Mouse (Mus musculus) limb, embryonic 10.5 days (tissue): ENCODE results near the gene Sertad4. TPM values are rescaled to one million over a fixed set of nuclear protein-coding genes. Genes with fewer than 3 reads are reported as not detected.

ENCODE experiments used
- DNase-seq: peaks from one replicate; pipeline ENCODE4 v3.0.0-alpha.2; 2017; ENCODE audit warnings: low spot score
- H3K27ac ChIP-seq: fragments of 300-500 bp; sonication (generic); 2 replicates; pipeline ENCODE4 v1.5.1; 2016; ENCODE audit warnings: mild to moderate bottlenecking
- H3K27me3 ChIP-seq: fragments of 300-500 bp; sonication (generic); 2 replicates; pipeline ENCODE4 v1.6.1; 2016; ENCODE audit warnings: low read depth, mild to moderate bottlenecking; ENCODE audit not compliant: poor library complexity, severe bottlenecking
- H3K36me3 ChIP-seq: fragments of 300-500 bp; sonication (generic); 2 replicates; pipeline ENCODE4 v1.6.1; 2016; ENCODE audit warnings: mild to moderate bottlenecking, moderate library complexity
- H3K4me1 ChIP-seq: fragments of 300-500 bp; sonication (generic); 2 replicates; pipeline ENCODE4 v1.6.1; 2016
- H3K4me3 ChIP-seq: fragments of 300-500 bp; sonication (generic); 2 replicates; pipeline ENCODE4 v1.5.1; 2016; ENCODE audit warnings: mild to moderate bottlenecking, moderate library complexity
- H3K9me3 ChIP-seq: fragments of 300-500 bp; sonication (generic); replicated peaks from 2 replicates; pipeline ENCODE4 v1.6.1; 2016; ENCODE audit warnings: mild to moderate bottlenecking
- WGBS: fragments of 180-500 bp; shearing (Covaris S2); methylation state at CpG from one replicate; pipeline ENCODE4 v1.1.7; 2016; 5-methylcytosine and 5-hydroxymethylcytosine counted together
- polyA plus RNA-seq: library from polyadenylated mRNA; unstranded; fragments of >200 nt; fragmentation: Nextera tagmentation; extraction: Ambion mirVana; gene quantifications from 2 replicates; pipeline ENCODE4 v1.2.1, GENCODE M21; 2016

The Sertad4 gene
- polyA plus RNA-seq, 1 experiment from 2014 or later = 66.6 TPM

DNA sequence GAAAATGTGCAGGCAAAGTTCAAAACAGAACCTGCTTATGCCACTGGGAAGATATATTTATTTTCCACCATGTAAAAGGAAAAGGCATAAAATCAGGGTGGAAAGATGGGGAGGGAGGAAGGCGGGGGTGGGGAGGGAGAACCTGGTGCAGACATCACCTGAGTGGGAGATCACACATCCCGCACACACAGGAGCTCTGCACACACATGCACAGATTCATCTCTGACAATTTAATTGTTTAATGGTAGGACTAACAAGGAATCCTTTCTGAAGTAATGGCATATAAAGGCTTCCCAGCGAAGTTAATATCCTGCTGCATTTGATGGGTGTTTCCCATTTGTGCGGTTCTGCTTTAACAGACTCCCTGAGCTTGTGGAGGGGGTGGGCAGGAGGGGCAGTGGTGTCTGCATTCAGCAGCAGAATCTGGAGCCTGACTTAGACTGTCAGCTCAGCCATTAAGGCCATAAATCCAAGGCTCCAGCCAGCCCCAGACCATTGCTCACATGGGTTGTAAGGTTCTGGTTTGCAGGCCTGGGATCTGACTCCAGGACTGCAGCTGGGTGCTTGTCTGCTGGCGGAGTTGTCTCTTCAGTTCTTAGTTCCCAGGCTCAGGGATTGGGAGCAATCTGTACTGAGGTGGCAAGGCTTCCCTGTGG lies 5.9 kb upstream of the Sertad4 start:
- Histone ChIP-seq H3K9me3 (no peaks in the 10 kb centered on the region), H3K4me1 (peaks cover 34% of the 10 kb centered on the region), H3K27ac (peak overlapping the region; percentile 79), H3K36me3 (no peaks in the 10 kb centered on the region), H3K27me3 (0 out of 2 replicates have a peak, but pooled peaks cover 5% of the 10 kb centered on the region), H3K4me3 (0 out of 2 replicates have a peak overlapping the region, but pooled peaks have one; percentile 7)
- peak; percentile 56 for DNase-seq
- 39% methylated on average over 5 of the region's 5 CpGs for WGBS

DNA sequence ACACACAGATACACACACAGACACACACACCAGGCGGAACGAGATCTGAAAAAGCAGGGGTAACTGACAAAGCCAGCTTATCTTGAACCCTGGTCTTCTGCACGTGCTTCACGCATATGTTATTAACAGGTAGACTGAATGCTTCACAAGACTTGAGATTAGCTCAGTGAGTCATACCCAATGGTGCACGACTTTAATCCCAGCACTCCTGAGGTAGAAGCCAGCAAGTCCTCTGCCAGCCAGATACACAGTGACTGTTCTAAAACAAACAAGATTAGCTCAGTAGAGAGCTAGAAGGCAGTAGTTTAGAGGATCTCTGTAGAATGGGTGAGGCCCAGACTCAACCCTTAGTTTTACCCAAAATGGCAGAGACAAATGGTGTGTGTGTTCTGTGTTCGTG lies 4.7 kb upstream of the Sertad4 start:
- H3K36me3 ChIP-seq = no peaks in the 10 kb centered on the region
- no peak overlapping the region for H3K4me3 ChIP-seq
- H3K27me3 ChIP-seq = 0 out of 2 replicates have a peak, but pooled peaks cover 5% of the 10 kb centered on the region
- WGBS = 79% methylated on average over 6 of the region's 6 CpGs
- DNase-seq = no peak
- peaks cover 41% of the 10 kb centered on the region for H3K4me1 ChIP-seq
- H3K27ac ChIP-seq = no peak overlapping the region
- H3K9me3 ChIP-seq = no peaks in the 10 kb centered on the region

- Histone ChIP-seq H3K4me1 (peaks cover 56% of the 10 kb centered on the region), H3K27me3 (0 out of 2 replicates have a peak, but pooled peaks cover 6% of the 10 kb centered on the region), H3K36me3 (peaks cover 7% of the 10 kb centered on the region), H3K9me3 (no peaks in the 10 kb centered on the region), H3K27ac (no peak overlapping the region), H3K4me3 (no peak overlapping the region)
- WGBS = 91% methylated on average over 5 of the region's 5 CpGs
- no peak for DNase-seq
Measured at GRCm38 (mm10) chr1:192857582-192857981, 2.0 kb upstream of the Sertad4 start.

DNA sequence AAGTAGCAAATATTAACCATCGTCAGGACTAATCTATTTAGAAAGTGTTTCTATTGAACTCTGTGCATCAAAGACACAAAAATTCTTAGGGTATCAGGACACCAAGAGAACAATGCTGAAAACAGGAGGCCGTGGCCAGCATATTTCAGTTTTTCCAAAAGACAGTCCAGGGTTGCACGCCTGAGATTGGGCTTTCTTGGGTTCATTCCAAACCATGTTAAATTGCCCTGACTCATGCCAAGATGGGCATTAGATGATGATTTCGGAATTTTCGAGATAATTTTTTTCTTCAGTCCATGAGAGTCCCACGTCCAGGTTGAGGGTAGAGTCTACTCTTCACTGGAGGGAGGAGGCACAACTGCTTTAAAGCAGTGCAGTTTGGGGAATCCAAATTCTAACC lies 1.4 kb upstream of the Sertad4 start:
- H3K4me3 ChIP-seq = no peak overlapping the region
- H3K9me3 ChIP-seq = no peaks in the 10 kb centered on the region
- peaks cover 56% of the 10 kb centered on the region for H3K4me1 ChIP-seq
- H3K36me3 ChIP-seq = peaks cover 13% of the 10 kb centered on the region
- DNase-seq = no peak
- WGBS = 73% methylated on average over 6 of the region's 6 CpGs
- H3K27me3 ChIP-seq = 0 out of 2 replicates have a peak, but pooled peaks cover 10% of the 10 kb centered on the region
- no peak overlapping the region; the same call in 1 of the 2 replicates for H3K27ac ChIP-seq

- H3K27me3 ChIP-seq = 0 out of 2 replicates have a peak, but pooled peaks cover 10% of the 10 kb centered on the region
Measured at GRCm38 (mm10) chr1:192856411-192856810, 855 bp upstream of the Sertad4 start.

DNA sequence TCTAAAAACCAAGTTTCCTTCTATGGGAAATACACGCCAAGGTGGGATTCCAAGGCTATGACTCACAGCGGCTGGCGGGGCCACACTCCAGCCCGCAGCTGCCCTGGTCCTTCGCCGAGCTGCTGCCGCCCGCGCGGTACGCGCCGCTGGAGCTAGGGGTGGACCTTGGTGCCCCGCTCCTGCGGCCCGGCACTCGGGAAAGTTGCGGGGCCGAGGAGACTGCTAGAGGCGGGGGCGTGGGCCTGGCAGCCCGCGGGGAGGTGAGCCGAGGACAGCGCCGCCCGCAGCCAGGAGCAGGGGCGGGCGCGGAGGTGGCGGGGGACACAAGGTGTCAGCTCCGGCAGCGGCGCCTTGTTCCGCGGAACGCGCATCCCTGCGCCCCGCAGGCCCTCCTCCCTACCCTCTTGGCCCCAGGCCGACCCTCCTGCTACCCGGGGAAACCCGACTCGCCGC lies 711 bp downstream of the Sertad4 start:
- Histone ChIP-seq H3K4me1 (peaks cover 57% of the 10 kb centered on the region), H3K27ac (peak overlapping the region; percentile 100), H3K27me3 (0 out of 2 replicates have a peak, but pooled peaks cover 10% of the 10 kb centered on the region), H3K9me3 (no peaks in the 10 kb centered on the region), H3K36me3 (peaks cover 33% of the 10 kb centered on the region), H3K4me3 (peak overlapping the region; percentile 84)
- peak; percentile 71 for DNase-seq
- under 1% methylated on average over 40 of the region's 45 CpGs for WGBS

More at GRCm38 (mm10) chr1:192856411-192856810, 855 bp upstream of the Sertad4 start:
- peaks cover 56% of the 10 kb centered on the region for H3K4me1 ChIP-seq
- DNase-seq = peak; percentile 63
- no peaks in the 10 kb centered on the region for H3K9me3 ChIP-seq
- peaks cover 19% of the 10 kb centered on the region for H3K36me3 ChIP-seq
- WGBS = 5% methylated on average over 10 of the region's 10 CpGs
- peak overlapping the region; percentile 84 for H3K4me3 ChIP-seq
- H3K27ac ChIP-seq = peak overlapping the region; percentile 100

DNA sequence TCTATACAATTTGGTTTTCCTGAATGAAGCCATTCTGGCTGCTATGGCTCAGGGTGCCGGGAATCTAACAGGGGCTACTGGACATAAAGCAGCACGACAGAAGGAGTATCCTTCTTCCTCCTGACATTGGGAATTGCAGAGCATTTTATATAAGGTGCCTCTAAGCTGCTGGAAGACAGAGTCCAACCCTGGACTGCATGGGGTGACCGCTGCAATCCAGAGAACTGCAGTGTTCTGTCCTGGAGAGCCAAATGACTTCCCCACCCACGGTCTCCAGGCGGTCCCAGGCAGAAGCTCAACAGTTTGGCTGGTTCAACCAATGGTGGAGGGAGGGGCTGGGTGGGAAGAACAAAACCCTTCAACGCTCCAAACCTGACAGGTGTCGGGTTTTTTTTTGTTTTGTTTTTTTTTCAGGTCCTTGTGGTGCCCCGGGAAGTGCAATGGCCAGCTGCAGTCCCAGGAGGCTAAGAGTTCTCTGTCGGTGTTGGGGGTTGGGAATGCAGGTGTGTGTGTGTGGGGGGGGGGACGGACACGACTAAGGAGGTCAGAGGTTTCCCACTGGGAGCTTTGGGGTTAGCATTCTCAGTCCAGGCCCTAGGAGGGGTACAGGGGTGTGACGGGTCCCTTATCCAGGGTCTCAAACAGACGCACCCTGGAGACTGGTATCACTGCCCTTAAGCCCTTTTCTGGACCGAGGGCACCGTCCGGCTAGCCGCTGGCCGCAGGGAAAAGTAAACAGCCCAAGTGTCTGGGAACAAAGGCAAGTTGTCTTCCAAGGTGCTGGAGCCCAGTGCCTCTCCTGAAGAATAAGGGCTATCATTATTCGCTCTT lies 1.4 kb downstream of the Sertad4 start:
- peak; percentile 53 for DNase-seq
- H3K27ac ChIP-seq = peak overlapping the region; percentile 100
- H3K9me3 ChIP-seq = no peaks in the 10 kb centered on the region
- H3K4me3 ChIP-seq = peak overlapping the region; percentile 84
- peaks cover 39% of the 10 kb centered on the region for H3K36me3 ChIP-seq
- WGBS = 2% methylated on average over 19 of the region's 19 CpGs
- peaks cover 61% of the 10 kb centered on the region for H3K4me1 ChIP-seq
- H3K27me3 ChIP-seq = 0 out of 2 replicates have a peak, but pooled peaks cover 10% of the 10 kb centered on the region

DNA sequence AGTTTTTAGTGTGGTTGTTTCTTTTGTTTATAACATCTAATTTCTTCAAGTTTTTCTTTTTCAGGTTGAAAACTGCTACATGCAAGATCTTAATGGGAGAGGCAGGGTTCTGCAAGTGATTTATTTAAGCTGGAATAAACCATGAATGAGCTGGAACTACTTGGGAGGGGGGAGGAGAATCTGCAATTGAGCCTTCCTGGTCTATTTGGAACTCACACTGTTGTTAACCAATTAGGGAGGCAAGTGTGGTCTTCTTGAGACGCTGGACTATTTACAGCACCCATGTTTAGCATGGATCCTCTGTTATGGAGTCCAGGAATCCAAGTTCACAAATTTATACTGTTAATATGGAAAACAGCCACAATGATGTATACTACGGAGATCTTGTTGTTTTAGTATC lies 2.1 kb downstream of the Sertad4 start:
- Histone ChIP-seq H3K4me3 (peak overlapping the region; percentile 84), H3K36me3 (peaks cover 47% of the 10 kb centered on the region), H3K27me3 (0 out of 2 replicates have a peak, but pooled peaks cover 6% of the 10 kb centered on the region), H3K4me1 (peaks cover 61% of the 10 kb centered on the region), H3K9me3 (no peaks in the 10 kb centered on the region), H3K27ac (peak overlapping the region; percentile 100)
- WGBS = 42% methylated on average over 2 of the region's 2 CpGs
- DNase-seq = no peak

- Histone ChIP-seq H3K27ac (peak overlapping the region; percentile 65), H3K4me1 (peaks cover 63% of the 10 kb centered on the region), H3K9me3 (no peaks in the 10 kb centered on the region), H3K4me3 (peak overlapping the region; percentile 84), H3K27me3 (0 out of 2 replicates have a peak, but pooled peaks cover 5% of the 10 kb centered on the region), H3K36me3 (peaks cover 61% of the 10 kb centered on the region)
- no peak for DNase-seq
Measured at GRCm38 (mm10) chr1:192852047-192852446, 3.5 kb downstream of the Sertad4 start.

GRCm38 (mm10) chr1:192851640-192852039 lies 3.9 kb downstream of the Sertad4 start:
- peaks cover 59% of the 10 kb centered on the region for H3K4me1 ChIP-seq
- DNase-seq = no peak
- peak overlapping the region; percentile 65 for H3K27ac ChIP-seq
- H3K27me3 ChIP-seq = 0 out of 2 replicates have a peak, but pooled peaks cover 5% of the 10 kb centered on the region
- peaks cover 65% of the 10 kb centered on the region for H3K36me3 ChIP-seq
- 5% methylated on average over 6 of the region's 6 CpGs for WGBS
- H3K9me3 ChIP-seq = no peaks in the 10 kb centered on the region
- peak overlapping the region; percentile 84 for H3K4me3 ChIP-seq

- Histone ChIP-seq H3K36me3 (peaks cover 70% of the 10 kb centered on the region), H3K9me3 (no peaks in the 10 kb centered on the region), H3K4me1 (peaks cover 54% of the 10 kb centered on the region), H3K27ac (peak overlapping the region; percentile 65), H3K27me3 (0 out of 2 replicates have a peak, but pooled peaks cover 5% of the 10 kb centered on the region), H3K4me3 (peak overlapping the region; percentile 84)
- WGBS = 8% methylated on average over 2 of the region's 2 CpGs
- DNase-seq = no peak
Measured at GRCm38 (mm10) chr1:192851126-192851525, 4.4 kb downstream of the Sertad4 start.

DNA sequence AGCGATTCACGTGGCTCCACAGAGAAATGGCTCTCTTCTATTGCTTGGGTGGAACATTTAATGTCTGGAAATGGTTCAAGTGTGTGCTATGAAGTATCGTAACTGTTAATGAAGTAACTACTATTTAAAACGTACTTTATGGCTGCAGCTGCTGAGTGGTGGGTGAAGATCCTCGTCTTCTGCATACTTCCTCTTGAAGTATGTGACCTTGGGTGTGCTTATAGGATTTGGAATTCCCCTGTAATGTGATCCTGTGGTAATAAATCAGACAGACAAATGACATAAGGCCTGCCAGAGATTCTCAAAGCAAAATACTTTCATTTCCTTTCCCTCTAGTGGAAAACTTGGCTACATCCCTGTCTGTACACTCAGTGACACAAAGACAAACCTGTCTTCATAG lies 5.9 kb downstream of the Sertad4 start:
- Histone ChIP-seq H3K27me3 (0 out of 2 replicates have a peak, but pooled peaks cover 5% of the 10 kb centered on the region), H3K36me3 (peaks cover 85% of the 10 kb centered on the region), H3K4me1 (peaks cover 50% of the 10 kb centered on the region), H3K9me3 (no peaks in the 10 kb centered on the region), H3K27ac (no peak overlapping the region), H3K4me3 (no peak overlapping the region)
- no peak for DNase-seq
- 57% methylated on average over 5 of the region's 5 CpGs for WGBS
